Mouse (Mus musculus): ENCODE measurements around the gene Man2a2. TPM values are rescaled to one million over a fixed set of nuclear protein-coding genes. Genes with fewer than 3 reads are reported as not detected.
A peak's percentile ranks its signal among the peaks of the same experiment; 100 is the strongest.
"Not testable (repeated sequence)": the region's sequence is repeated elsewhere in the genome, so short reads cannot be mapped to it uniquely, and the experiment has no call there.

The Man2a2 gene
- total RNA-seq, 2 experiments from 2014 or later = 81.4 to 94.8 TPM

DNA sequence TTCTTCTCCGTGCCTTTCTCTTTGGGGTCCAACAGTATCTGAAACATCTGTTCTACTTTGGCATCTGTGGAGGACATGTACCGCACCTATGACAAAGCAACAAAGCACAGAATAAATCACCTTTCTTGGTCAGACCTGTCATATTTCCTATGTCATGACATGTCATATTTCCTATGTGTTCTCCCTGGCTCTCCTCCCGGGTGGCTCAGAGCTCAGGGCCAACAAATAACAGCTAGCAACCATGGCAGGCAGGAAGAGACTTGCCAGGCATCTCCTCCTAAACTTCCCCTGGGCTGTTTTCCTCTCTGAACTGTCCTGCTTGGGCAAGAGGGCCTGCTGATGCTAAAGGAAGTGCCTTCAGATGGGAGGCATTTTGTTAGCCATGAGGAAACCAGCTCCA lies 34.2 kb downstream of the Man2a2 start:
- DNase-seq = no peak

- DNase-seq = no peak
Observed at GRCm38 (mm10) chr7:80334848-80335247, 36.3 kb downstream of the Man2a2 start.

- peak; percentile 63 to 66 for DNase-seq
Observed at GRCm38 (mm10) chr7:80331433-80331832, 39.7 kb downstream of the Man2a2 start.

DNA sequence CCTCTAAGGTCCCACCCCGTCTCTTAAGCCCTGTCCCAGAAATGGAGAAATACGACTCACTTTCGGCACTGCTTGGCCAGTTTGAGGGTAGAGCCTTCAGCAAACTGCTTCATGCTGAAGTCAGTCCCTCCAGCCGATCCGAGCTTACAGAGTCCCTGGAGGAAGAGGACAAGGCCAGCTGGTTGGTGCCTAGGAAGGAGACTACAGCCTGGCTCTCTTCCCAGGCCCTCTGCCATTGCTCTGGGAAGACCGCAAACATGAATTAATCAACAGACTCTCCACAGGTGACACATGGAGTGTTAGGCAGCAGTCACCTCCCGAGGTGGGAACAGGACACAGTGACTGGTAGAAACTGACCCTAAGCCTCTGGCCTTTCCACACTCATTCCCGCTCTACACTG lies 40.9 kb downstream of the Man2a2 start:
- DNase-seq = no peak

DNA sequence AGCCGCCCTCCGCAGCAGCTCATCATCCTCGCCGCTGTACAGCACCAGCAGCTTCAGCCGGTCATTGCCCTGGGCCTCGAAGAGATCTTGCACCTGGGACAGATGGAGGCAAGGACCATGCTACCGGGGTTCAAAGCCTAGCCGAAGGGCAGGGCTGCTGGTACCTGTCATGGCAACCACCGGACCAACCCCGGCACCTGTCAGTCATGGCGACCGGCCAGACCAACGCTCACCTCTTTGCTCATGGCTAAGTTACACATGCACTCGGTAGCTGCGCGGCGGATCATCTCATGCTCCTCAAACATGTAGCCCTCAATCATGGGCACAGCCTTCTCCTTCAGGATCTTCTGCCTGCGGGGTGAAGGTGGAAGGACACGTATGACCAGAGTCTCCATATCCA lies 45.1 kb downstream of the Man2a2 start:
- no peak for DNase-seq

DNA sequence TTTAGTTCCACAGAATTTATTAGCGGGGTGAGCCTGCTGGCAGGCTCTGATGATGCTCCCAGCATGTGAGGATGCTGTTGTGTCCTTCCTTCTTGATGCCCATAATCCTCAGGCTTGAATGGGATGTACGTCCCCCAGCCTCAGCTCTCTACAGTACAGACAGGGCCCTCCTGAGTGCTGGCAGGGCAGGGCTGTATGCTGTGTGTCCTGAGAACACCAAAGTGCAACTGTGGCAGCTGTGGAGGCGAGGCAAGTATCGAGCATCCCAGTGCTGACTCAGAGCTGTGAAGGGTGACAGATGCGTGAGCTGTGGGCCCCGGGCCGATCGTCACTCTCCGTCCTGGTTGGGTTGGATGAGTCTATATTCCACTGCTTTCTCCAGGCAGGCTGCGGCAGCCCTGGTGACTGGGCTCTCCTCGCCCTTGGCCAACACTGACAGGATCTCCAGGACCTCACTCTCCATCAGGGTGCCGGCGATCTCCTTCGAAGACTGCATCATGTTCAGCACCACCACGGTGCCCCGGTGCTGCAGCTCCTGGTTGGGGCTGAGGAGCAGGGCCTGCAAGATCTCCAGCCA lies 45.8 kb downstream of the Man2a2 start:
- DNase-seq = no peak

DNA sequence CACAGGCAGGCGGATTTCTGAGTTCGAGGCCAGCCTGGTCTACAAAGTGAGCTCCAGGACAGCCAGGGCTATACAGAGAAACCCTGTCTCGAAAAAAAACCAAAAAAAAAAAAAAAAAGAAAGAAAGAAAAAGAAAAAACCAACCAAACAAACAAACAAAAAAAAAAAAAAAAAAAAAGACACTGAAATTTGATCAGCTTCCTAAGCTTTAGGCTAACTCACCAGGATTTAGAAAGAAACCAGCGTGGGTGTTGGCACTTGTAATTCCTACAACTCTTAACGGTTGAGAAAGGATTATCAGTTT lies 46.4 kb downstream of the Man2a2 start:
- not testable (repeated sequence) for DNase-seq

DNA sequence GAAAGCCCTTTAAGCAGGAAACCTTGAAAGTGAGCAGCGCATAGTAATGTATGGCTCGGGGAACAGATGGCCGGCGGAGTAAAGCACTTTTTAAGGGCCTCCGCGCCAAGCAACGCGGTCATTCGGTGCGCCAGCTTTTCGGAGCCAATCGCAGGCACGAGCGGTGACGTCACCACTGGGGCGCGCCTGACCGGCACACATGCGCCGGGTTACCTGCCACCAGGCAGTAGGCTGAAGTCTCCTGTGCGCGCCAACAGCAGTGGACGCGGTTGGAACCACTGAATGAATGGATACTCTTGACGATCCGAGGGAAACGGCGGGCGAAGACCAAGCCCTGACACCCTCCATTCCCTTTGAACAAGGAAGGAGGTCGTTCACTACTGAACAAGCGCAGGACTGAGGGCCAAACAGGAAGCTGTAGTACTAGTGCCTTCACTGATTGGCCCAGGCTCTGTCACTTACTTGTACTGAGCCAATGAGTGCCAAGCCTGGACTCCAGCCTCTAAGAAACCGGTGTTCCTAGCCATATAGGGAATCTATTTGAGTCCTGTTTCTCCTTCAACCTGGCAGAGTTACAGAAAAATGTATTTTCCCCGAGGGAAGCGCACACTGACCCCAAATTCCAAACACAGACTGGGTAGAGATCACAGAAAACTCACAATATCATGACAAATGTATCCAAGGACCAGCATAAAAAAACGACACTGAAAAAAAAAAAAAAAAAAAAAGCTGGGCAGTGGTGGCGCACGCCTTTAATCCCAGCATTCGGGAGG lies 46.9 kb downstream of the Man2a2 start, which contains the start of gene Rccd1:
Rccd1 (minus strand) TSS at position 412 of the 773 bp plus-strand sequence.
- peak; percentile 96 for DNase-seq

DNA sequence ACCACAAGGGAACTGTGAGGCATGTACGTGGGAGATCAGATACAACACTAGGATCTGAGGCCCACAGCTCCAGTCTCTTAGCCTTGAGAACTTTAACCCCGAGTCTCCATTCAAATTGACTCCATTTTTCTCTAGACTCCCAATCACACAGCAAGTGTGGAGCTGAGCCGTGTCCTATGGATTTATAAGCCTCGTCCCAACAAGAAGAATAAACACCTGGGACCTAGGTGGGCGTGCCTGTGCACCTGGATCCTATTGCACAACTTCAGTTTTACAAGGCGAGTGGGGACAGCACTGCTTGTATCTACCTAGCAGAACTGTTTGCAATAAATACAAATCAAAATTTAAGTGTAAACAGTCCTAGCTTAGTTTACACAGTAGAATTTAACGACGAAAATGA lies 47.8 kb downstream of the Man2a2 start:
- no peak for DNase-seq

DNA sequence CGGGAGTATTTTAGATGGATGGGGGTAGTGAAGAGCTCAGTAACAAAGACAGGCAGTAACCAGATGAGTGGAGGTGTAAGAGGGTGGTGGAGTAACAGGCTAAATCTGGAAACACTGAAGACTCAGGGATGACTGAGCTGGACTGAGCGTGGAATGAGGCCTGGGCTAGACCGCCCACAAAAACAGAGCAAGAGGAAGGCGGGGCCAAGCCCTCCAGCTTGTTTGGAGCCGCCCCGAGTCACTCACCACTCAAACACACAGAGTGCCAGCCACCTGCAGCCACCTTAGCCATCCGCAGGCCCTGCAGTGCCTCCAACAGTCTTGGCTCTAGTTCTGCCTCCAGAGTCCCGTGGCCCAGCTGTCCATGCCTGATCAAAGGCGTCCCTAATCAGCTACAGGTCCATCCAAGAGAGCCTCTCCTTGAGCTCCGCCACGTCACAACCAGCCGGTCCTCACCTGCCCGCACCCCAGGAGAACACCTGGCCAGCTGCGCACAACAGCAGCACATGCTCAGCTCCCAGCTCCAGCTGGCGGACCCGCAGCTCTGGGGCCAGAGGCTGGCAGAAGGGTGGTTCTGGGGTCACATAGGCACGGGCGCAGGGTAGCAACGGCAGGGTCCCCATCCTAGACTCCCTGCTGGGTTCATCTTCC lies 51.2 kb downstream of the Man2a2 start:
- no peak for DNase-seq

GRCm38 (mm10) chr7:80318670-80319069 lies 52.5 kb downstream of the Man2a2 start:
- no peak for DNase-seq

- DNase-seq = no peak
Observed at GRCm38 (mm10) chr7:80317439-80318115, 53.6 kb downstream of the Man2a2 start.

DNA sequence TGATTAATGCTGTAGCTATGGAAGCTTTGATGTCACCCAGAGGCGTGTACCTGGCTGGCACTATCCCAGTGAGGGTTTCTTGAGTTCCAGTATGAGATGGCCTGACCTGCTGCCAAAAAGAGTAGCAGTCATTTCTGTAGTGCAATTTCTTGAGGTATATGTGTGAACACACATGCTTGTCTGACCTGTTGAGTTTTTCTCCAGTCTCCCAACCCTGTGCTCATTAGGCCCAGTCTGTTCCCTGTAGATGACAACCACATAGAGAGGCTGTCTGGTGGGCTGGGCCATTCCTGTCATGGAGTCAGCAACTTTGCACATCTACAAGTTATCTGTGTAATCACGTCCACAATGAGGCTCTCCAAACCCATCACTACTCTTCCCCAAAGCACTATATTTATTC lies 55.4 kb downstream of the Man2a2 start:
- no peak for DNase-seq

DNA sequence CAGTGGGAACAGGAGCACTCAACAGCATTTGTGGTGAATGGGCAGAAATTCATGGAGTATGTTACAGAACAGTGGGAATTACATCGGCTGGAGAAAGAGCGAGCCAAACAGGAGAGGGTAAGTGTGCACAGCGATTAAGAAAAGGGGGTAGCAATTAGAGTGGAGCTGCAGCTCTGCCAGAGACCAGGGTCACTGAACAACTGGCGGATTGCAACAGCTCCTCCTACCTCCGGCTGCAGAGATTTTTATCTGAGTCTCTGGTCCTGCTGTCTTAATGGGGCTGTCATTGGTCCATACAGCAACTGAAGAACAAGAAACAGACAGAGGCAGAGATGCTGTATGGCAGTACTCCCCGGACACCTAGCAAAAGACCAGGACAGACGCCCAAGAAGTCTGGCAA lies 60.4 kb downstream of the Man2a2 start:
- no peak for DNase-seq

- no peak for DNase-seq
Observed at GRCm38 (mm10) chr7:80307766-80308165, 63.4 kb downstream of the Man2a2 start.

DNA sequence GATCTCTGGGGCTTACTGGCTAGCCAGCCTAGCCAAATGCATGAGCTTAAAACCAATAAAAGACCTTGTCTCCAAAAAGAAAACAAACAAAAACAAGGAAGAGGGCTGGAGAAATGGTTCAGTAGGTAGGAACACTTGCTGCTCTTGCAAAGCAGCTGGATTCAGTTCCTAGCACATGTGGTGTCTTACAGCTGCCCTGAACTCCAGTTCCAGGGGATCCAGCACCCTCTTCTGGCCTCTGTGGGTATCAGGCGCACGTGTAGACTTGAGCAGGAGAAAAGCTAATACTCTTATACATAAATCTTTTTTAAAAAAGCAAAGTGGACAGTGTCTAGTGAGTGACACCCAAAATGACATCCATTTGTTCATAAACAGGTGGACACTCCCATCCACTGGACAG lies 69.7 kb downstream of the Man2a2 start:
- no peak for DNase-seq

GRCm38 (mm10) chr7:80299568-80299967 lies 71.6 kb downstream of the Man2a2 start:
- DNase-seq = peak in 1 of 2 experiments; percentile 26

Other genes starting within 250 kb of the Man2a2 start
- 10 to 100 TPM; 47.3 to 57.2 TPM for gene Sema4b, start 184.5 kb downstream of the Man2a2 start, total RNA-seq (2021)
- 10 to 100 TPM; 65.1 to 70.1 TPM for gene Cib1, start 138.6 kb downstream of the Man2a2 start, total RNA-seq (2021)
- 1 to 10 TPM; 3.8 to 3.9 TPM for gene Gdpgp1, start 138.5 kb downstream of the Man2a2 start, total RNA-seq (2021)
- gene Ttll13, start 125.0 kb downstream of the Man2a2 start, total RNA-seq (2021) = under 1 TPM; 0.59 to 0.83 TPM
- 10 to 100 TPM; 43.1 to 58.6 TPM for gene Ngrn, start 110.2 kb downstream of the Man2a2 start, total RNA-seq (2021)
- 10 to 100 TPM; 19.1 to 31.5 TPM for gene Vps33b, start 101.7 kb downstream of the Man2a2 start, total RNA-seq (2021)
- 10 to 100 TPM; 12.4 to 12.8 TPM for gene Prc1, start 76.9 kb downstream of the Man2a2 start, total RNA-seq (2021)
- gene Rccd1, start 46.9 kb downstream of the Man2a2 start, total RNA-seq (2021) = 10 to 100 TPM in 1 of 2 experiments, 1 to 10 TPM in 1; 8.9 to 12.0 TPM
- 10 to 100 TPM; 55.0 to 74.8 TPM for gene Unc45a, start 30.4 kb downstream of the Man2a2 start, total RNA-seq (2021)
- 10 to 100 TPM; 30.0 to 40.7 TPM for gene Hddc3, start 28.3 kb downstream of the Man2a2 start, total RNA-seq (2021)
- 10 to 100 TPM in 1 of 2 experiments, 1 to 10 TPM in 1; 7.5 to 11.4 TPM for gene Fes, start 16.6 kb upstream of the Man2a2 start, total RNA-seq (2021)
- 100 to 1,000 TPM; 155 to 170 TPM for gene Furin, start 34.1 kb upstream of the Man2a2 start, total RNA-seq (2021)
- 1 to 10 TPM; 3.4 to 3.9 TPM for gene Blm, start 163.7 kb upstream of the Man2a2 start, total RNA-seq (2021)

Data from adrenal gland, postnatal 36 days (tissue).